Mouse (Mus musculus): Measurements from ENCODE around the gene Adgrl2.

GRCm38 (mm10) chr3:148935056-148935455 is 55.3 kb downstream of the Adgrl2 start:
- TF ChIP-seq EP300 (IDR thresholded peaks at IDR 0.05; ENCODE audit: low read depth in 1 of 2, low read length in 2 of 2) (no peak), CTCF (IDR thresholded peaks at IDR 0.05 in 2 of 3, conservative IDR thresholded peaks at IDR 0.05 in 1 of 3; ENCODE audit: control insufficient read depth in 1 of 3, insufficient read depth in 1 of 3, low read depth in 2 of 3, low read length in 3 of 3, poor library complexity in 1 of 3, severe bottlenecking in 1 of 3) (no peak), MAX (IDR thresholded peaks at IDR 0.05; ENCODE audit: low read length) (no peak), MAFK (IDR thresholded peaks at IDR 0.05; ENCODE audit: borderline replicate concordance, low read depth, low read length) (no peak), RCOR1 (IDR thresholded peaks at IDR 0.05; ENCODE audit: low read depth, low read length) (no peak), RAD21 (IDR thresholded peaks at IDR 0.05; ENCODE audit: low read depth, low read length) (no peak), SIN3A (IDR thresholded peaks at IDR 0.05; ENCODE audit: low read length) (no peak), MEF2A (IDR thresholded peaks at IDR 0.05; ENCODE audit: extremely low read depth, insufficient replicate concordance, low read depth, low read length, poor library complexity, severe bottlenecking) (no peak)

All from MEL (cell line).